Mouse (Mus musculus) hindbrain, embryonic 14.5 days (tissue): ENCODE measurements around the gene Tep1. TPM values are rescaled to one million over a fixed set of nuclear protein-coding genes. Genes with fewer than 3 reads are reported as not detected.
A peak's percentile ranks its signal among the peaks of the same experiment; 100 is the strongest.
"Not testable (repeated sequence)": the region's sequence is repeated elsewhere in the genome, so short reads cannot be mapped to it uniquely, and the experiment has no call there.

Experiments
- ATAC-seq: fragments of 200-750 bp; cut with Nextera tagmentation; 2 replicates; pipeline ENCODE4 v1.8.0; 2017; ENCODE audit warnings: moderate number of reproducible peaks, mild to moderate bottlenecking, moderate TSS enrichment, moderate library complexity; ENCODE audit not compliant: low FRiP score
- DNase-seq: peaks from one replicate; pipeline ENCODE4 v3.0.0-alpha.2; 2015; ENCODE audit warnings: low spot score
- H3K27ac ChIP-seq: fragments of 300-500 bp; sonication (generic); 2 replicates; pipeline ENCODE4 v1.5.1; 2014; ENCODE audit warnings: mild to moderate bottlenecking, moderate library complexity
- H3K27me3 ChIP-seq: fragments of 300-500 bp; sonication (generic); 2 replicates; pipeline ENCODE4 v1.6.1; 2014; ENCODE audit warnings: mild to moderate bottlenecking, low read length, mixed read lengths; ENCODE audit not compliant: control insufficient read depth, insufficient read depth
- H3K36me3 ChIP-seq: fragments of 300-500 bp; sonication (generic); replicated peaks from 2 replicates; pipeline ENCODE4 v1.6.1; 2014; ENCODE audit not compliant: control insufficient read depth, insufficient read depth
- H3K4me1 ChIP-seq: fragments of 300-500 bp; sonication (generic); replicated peaks from 2 replicates; pipeline ENCODE4 v1.6.1; 2014; ENCODE audit warnings: antibody characterized with exemption, low read length, mixed read lengths; ENCODE audit not compliant: control insufficient read depth, insufficient read depth
- H3K4me2 ChIP-seq: fragments of 300-500 bp; sonication (generic); replicated peaks from 2 replicates; pipeline ENCODE4 v1.6.1; 2014; ENCODE audit warnings: mild to moderate bottlenecking, moderate library complexity
- H3K4me3 ChIP-seq: fragments of 300-500 bp; sonication (generic); replicated peaks from 2 replicates; pipeline ENCODE4 v1.5.1; 2014; ENCODE audit warnings: mild to moderate bottlenecking, low read length
- H3K9ac ChIP-seq: fragments of 300-500 bp; sonication (generic); 2 replicates; pipeline ENCODE4 v1.6.1; 2014
- H3K9me3 ChIP-seq: fragments of 300-500 bp; sonication (generic); 2 replicates; pipeline ENCODE4 v1.6.1; 2016; ENCODE audit warnings: low read length; ENCODE audit not compliant: control insufficient read depth
- whole genome bisulfite sequencing: fragments of 180-500 bp; shearing (Covaris S2); extraction: QIAGEN DNeasy Blood & Tissue Kit; methylation state at CpG from one replicate; pipeline ENCODE4 v1.1.7; 2014; 5-methylcytosine and 5-hydroxymethylcytosine counted together
- polyA plus RNA-seq: library from polyadenylated mRNA; unstranded; fragments of >200 nt; fragmentation: Nextera tagmentation; extraction: Ambion mirVana; gene quantifications from 2 replicates; pipeline ENCODE4 v1.2.1, GENCODE M21; 2014

The Tep1 gene
- polyA plus RNA-seq, 1 experiment from 2014 or later = 3.3 TPM

GRCm38 (mm10) chr14:50834435-50834834 lies 35.9 kb downstream of the Tep1 start:
- no peaks in the 10 kb centered on the region for H3K4me1 ChIP-seq
- ATAC-seq (no peak), DNase-seq (no peak)
- H3K4me3 ChIP-seq = no peak overlapping the region
- no peak overlapping the region for H3K9ac ChIP-seq
- H3K9me3 ChIP-seq = no peaks in the 10 kb centered on the region
- 63% methylated on average over 2 of the region's 2 CpGs for WGBS
- 0 out of 2 replicates have a peak, but pooled peaks cover 8% of the 10 kb centered on the region for H3K36me3 ChIP-seq
- no peak overlapping the region for H3K4me2 ChIP-seq
- no peak overlapping the region for H3K27ac ChIP-seq
- H3K27me3 ChIP-seq = no peaks in the 10 kb centered on the region

- H3K27me3 ChIP-seq = no peaks in the 10 kb centered on the region
- H3K4me1 ChIP-seq = no peaks in the 10 kb centered on the region
- no peak overlapping the region for H3K4me2 ChIP-seq
- no peak overlapping the region for H3K27ac ChIP-seq
- no peaks in the 10 kb centered on the region for H3K9me3 ChIP-seq
- H3K9ac ChIP-seq = no peak overlapping the region
- H3K4me3 ChIP-seq = no peak overlapping the region
- ATAC-seq = no peak
- DNase-seq = no peak
- WGBS = 84% methylated on average over 10 of the region's 10 CpGs
- peaks cover 8% of the 10 kb centered on the region; the same call in 1 of the 2 replicates for H3K36me3 ChIP-seq
Measured at GRCm38 (mm10) chr14:50833964-50834363, 36.4 kb downstream of the Tep1 start.

GRCm38 (mm10) chr14:50829878-50830277 lies 40.5 kb downstream of the Tep1 start:
- no peak for ATAC-seq
- no peaks in the 10 kb centered on the region; the same call in 1 of the 2 replicates for H3K36me3 ChIP-seq
- 90% methylated on average over 3 of the region's 3 CpGs for WGBS

DNA sequence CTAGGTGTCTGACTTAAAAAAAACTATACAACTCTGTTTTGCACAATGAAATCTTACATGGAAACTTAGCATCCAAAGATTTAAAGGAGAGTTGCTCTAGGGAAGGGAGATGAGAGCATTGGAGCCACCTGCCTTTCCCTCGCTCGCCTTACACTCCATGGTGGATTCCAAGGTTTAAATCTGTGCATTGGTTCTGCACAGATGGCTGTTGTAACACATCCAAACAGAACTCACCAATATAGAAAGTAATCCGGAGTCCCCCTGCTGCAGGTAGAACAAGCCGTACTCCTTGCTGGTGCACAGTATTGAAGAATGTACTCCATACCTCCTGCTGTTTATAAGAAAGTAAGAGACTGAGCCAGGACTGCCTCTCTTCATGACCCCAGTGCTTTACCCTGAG lies 43.8 kb downstream of the Tep1 start:
- WGBS = 88% methylated on average over 4 of the region's 4 CpGs

More at GRCm38 (mm10) chr14:50829878-50830277, 40.5 kb downstream of the Tep1 start:
- DNase-seq = no peak
- H3K9me3 ChIP-seq = no peaks in the 10 kb centered on the region
- no peak overlapping the region for H3K27ac ChIP-seq
- no peak overlapping the region for H3K4me3 ChIP-seq
- H3K9ac ChIP-seq = no peak overlapping the region
- H3K27me3 ChIP-seq = no peaks in the 10 kb centered on the region
- H3K4me1 ChIP-seq = no peaks in the 10 kb centered on the region
- H3K4me2 ChIP-seq = no peak overlapping the region

GRCm38 (mm10) chr14:50824219-50824618 lies 46.1 kb downstream of the Tep1 start:
- DNase-seq (no peak), ATAC-seq (no peak)
- Histone ChIP-seq H3K4me1 (no peaks in the 10 kb centered on the region), H3K4me2 (no peak overlapping the region), H3K27me3 (no peaks in the 10 kb centered on the region), H3K9ac (no peak overlapping the region), H3K4me3 (no peak overlapping the region), H3K9me3 (no peaks in the 10 kb centered on the region), H3K27ac (no peak overlapping the region), H3K36me3 (peaks cover 40% of the 10 kb centered on the region)
- WGBS = 93% methylated on average over 9 of the region's 9 CpGs

More for the DNA sequence above, 43.8 kb downstream of the Tep1 start:
- DNase-seq (no peak), ATAC-seq (no peak)
- H3K36me3 ChIP-seq = peaks cover 17% of the 10 kb centered on the region
- H3K27me3 ChIP-seq = no peaks in the 10 kb centered on the region
- no peak overlapping the region for H3K4me3 ChIP-seq
- H3K27ac ChIP-seq = no peak overlapping the region
- no peaks in the 10 kb centered on the region for H3K9me3 ChIP-seq
- no peaks in the 10 kb centered on the region for H3K4me1 ChIP-seq
- H3K9ac ChIP-seq = no peak overlapping the region
- no peak overlapping the region for H3K4me2 ChIP-seq

GRCm38 (mm10) chr14:50823240-50823639 lies 47.1 kb downstream of the Tep1 start:
- WGBS = 71% methylated on average over 2 of the region's 2 CpGs
- no peak overlapping the region for H3K4me2 ChIP-seq
- DNase-seq (no peak), ATAC-seq (no peak)
- peaks cover 48% of the 10 kb centered on the region for H3K36me3 ChIP-seq
- no peak overlapping the region for H3K9ac ChIP-seq
- no peaks in the 10 kb centered on the region for H3K27me3 ChIP-seq
- no peaks in the 10 kb centered on the region for H3K9me3 ChIP-seq
- no peak overlapping the region for H3K4me3 ChIP-seq
- no peak overlapping the region for H3K27ac ChIP-seq
- H3K4me1 ChIP-seq = no peaks in the 10 kb centered on the region

- Histone ChIP-seq H3K27me3 (no peaks in the 10 kb centered on the region), H3K4me1 (0 out of 2 replicates have a peak, but pooled peaks cover 5% of the 10 kb centered on the region), H3K27ac (no peak overlapping the region), H3K9ac (no peak overlapping the region), H3K9me3 (no peaks in the 10 kb centered on the region), H3K36me3 (peaks cover 70% of the 10 kb centered on the region), H3K4me2 (no peak overlapping the region), H3K4me3 (no peak overlapping the region)
- WGBS = 93% methylated on average over 2 of the region's 2 CpGs
- ATAC-seq = no peak
- DNase-seq = no peak
Measured at GRCm38 (mm10) chr14:50813060-50813459, 57.3 kb downstream of the Tep1 start.

DNA sequence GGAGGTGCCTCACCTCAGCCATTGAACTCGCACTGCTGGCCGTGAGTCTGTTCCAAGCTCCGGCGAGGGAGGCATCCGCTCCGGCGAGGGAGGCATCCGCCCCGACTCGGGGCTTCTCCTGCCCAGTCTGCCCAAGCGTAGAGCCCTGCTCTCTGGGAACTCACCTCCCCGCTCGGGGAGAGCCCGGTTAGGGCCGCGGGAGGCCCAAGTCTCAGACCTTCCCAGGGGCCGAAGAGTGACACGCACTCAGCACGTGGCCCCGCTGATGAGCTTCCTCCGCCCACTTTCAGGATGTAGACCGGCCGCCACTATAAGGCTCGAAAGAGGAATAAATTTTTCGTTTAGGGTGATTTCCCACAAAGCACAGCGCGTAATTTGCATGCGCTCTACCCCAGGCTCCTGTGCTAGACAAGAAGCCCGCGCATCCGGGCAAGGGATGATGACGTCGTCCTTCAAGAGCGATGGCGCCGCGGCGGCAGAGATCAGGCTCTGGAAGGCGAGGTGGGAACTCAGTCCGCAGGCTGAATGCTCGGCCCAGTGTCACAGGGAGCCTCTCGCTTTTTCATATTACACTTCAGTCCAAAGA lies 62.8 kb downstream of the Tep1 start, which contains the start of the genes Ccnb1ip1 and Parp2:
Ccnb1ip1 (minus strand) TSS at position 246 of the 586 bp plus-strand sequence.
Parp2 (plus strand) TSS at position 355 of the 586 bp plus-strand sequence.
- WGBS = under 1% methylated on average over 42 of the region's 42 CpGs
- DNase-seq (peak; percentile 99), ATAC-seq (peak; percentile 98)

GRCm38 (mm10) chr14:50806469-50806868 lies 63.9 kb downstream of the Tep1 start:
- WGBS = 91% methylated on average over 5 of the region's 5 CpGs
- Histone ChIP-seq H3K4me3 (peak overlapping the region; percentile 55; the same call in 1 of the 2 replicates), H3K27ac (0 out of 2 replicates have a peak overlapping the region, but pooled peaks have one; percentile 91), H3K4me2 (peak overlapping the region; percentile 55), H3K4me1 (0 out of 2 replicates have a peak, but pooled peaks cover 12% of the 10 kb centered on the region), H3K9ac (peak overlapping the region; percentile 67; the same call in 1 of the 2 replicates)
- DNase-seq, H3K9me3 ChIP-seq, H3K27me3 ChIP-seq, H3K36me3 ChIP-seq, ATAC-seq: not testable (repeated sequence)

More for the DNA sequence above, 62.8 kb downstream of the Tep1 start, which contains the start of the genes Ccnb1ip1 and Parp2:
- Histone ChIP-seq H3K4me3 (peak within 1 kb of the TSS; percentile 55), H3K36me3 (peaks cover 18% of the 10 kb centered on the region), H3K9ac (peak within 1 kb of the TSS; percentile 67), H3K27ac (peak within 1 kb of the TSS; percentile 91), H3K4me1 (0 out of 2 replicates have a peak, but pooled peaks cover 12% of the 10 kb centered on the region), H3K27me3 (no peaks in the 10 kb centered on the region), H3K9me3 (no peaks in the 10 kb centered on the region), H3K4me2 (peak within 1 kb of the TSS; percentile 55)
